Mouse (Mus musculus) heart, embryonic 13.5 days (tissue): ENCODE data around the gene Nyx. TPM values are rescaled to one million over a fixed set of nuclear protein-coding genes. Genes with fewer than 3 reads are reported as not detected.
"Not testable (repeated sequence)": the region's sequence is repeated elsewhere in the genome, so short reads cannot be mapped to it uniquely, and the experiment has no call there.

Experiments
- ATAC-seq: fragments of 200-750 bp; cut with Nextera tagmentation; 2 replicates; pipeline ENCODE4 v1.8.0; 2017; ENCODE audit warnings: moderate TSS enrichment; ENCODE audit not compliant: insufficient number of reproducible peaks, low FRiP score, low TSS enrichment; ENCODE audit errors: extremely low read depth
- H3K27ac ChIP-seq: fragments of 300-500 bp; sonication (generic); replicated peaks from 2 replicates; pipeline ENCODE4 v1.5.1; 2015; ENCODE audit warnings: moderate library complexity, mild to moderate bottlenecking, inconsistent platforms
- H3K27me3 ChIP-seq: fragments of 300-500 bp; sonication (generic); replicated peaks from 2 replicates; pipeline ENCODE4 v1.6.1; 2015; ENCODE audit warnings: mild to moderate bottlenecking, inconsistent platforms
- H3K36me3 ChIP-seq: fragments of 300-500 bp; sonication (generic); 2 replicates; pipeline ENCODE4 v1.6.1; 2015; ENCODE audit warnings: mild to moderate bottlenecking, inconsistent platforms
- H3K4me1 ChIP-seq: fragments of 300-500 bp; sonication (generic); 2 replicates; pipeline ENCODE4 v1.6.1; 2015; ENCODE audit warnings: inconsistent platforms
- H3K4me2 ChIP-seq: fragments of 300-500 bp; sonication (generic); 2 replicates; pipeline ENCODE4 v1.6.1; 2015; ENCODE audit warnings: inconsistent platforms, mild to moderate bottlenecking, moderate library complexity
- H3K4me3 ChIP-seq: fragments of 300-500 bp; sonication (generic); 2 replicates; pipeline ENCODE4 v1.5.1; 2015; ENCODE audit warnings: moderate library complexity, mild to moderate bottlenecking, inconsistent platforms
- H3K9ac ChIP-seq: fragments of 300-500 bp; sonication (generic); 2 replicates; pipeline ENCODE4 v1.6.1; 2015; ENCODE audit warnings: inconsistent platforms, mild to moderate bottlenecking, moderate library complexity
- H3K9me3 ChIP-seq: fragments of 300-500 bp; sonication (generic); 2 replicates; pipeline ENCODE4 v1.6.1; 2016; ENCODE audit warnings: inconsistent platforms
- WGBS: fragments of 180-500 bp; shearing (Covaris S2); methylation state at CpG from one replicate; pipeline ENCODE4 v1.1.7; 2015; ENCODE audit warnings: mixed read lengths; 5-methylcytosine and 5-hydroxymethylcytosine counted together
- polyA plus RNA-seq: library from polyadenylated mRNA; unstranded; fragments of >200 nt; fragmentation: Nextera tagmentation; extraction: Ambion mirVana; gene quantifications from 2 replicates; pipeline ENCODE4 v1.2.1, GENCODE M21; 2015

The Nyx gene
- 0.04 and 0.10 TPM in 2 replicates for polyA plus RNA-seq

- H3K9me3 ChIP-seq = no peaks in the 10 kb centered on the region
- no peak for ATAC-seq
- peaks cover 10% of the 10 kb centered on the region; the same call in 1 of the 2 replicates for H3K4me1 ChIP-seq
- no peaks in the 10 kb centered on the region for H3K36me3 ChIP-seq
- H3K4me3 ChIP-seq = no peak within 1 kb of the TSS
- WGBS = 84% methylated on average over 3 of the region's 3 CpGs
- no peak within 1 kb of the TSS for H3K27ac ChIP-seq
- H3K9ac ChIP-seq = no peak within 1 kb of the TSS
- no peak within 1 kb of the TSS for H3K4me2 ChIP-seq
- peaks cover 26% of the 10 kb centered on the region for H3K27me3 ChIP-seq
Observed at GRCm38 (mm10) chrX:13465810-13466209, at the start of gene Nyx. TSS of gene Nyx (plus strand) at chrX:13466110.

GRCm38 (mm10) chrX:13422047-13422446, 43.9 kb upstream of the Nyx start:
- Histone ChIP-seq H3K4me2 (no peak overlapping the region), H3K36me3 (no peaks in the 10 kb centered on the region), H3K9ac (no peak overlapping the region), H3K4me3 (no peak overlapping the region), H3K9me3 (no peaks in the 10 kb centered on the region), H3K27ac (no peak overlapping the region), H3K4me1 (no peaks in the 10 kb centered on the region), H3K27me3 (peaks cover 39% of the 10 kb centered on the region)
- 42% methylated on average over 4 of the region's 4 CpGs for WGBS
- no peak for ATAC-seq

GRCm38 (mm10) chrX:13431421-13431820, 34.5 kb upstream of the Nyx start:
- no peak overlapping the region for H3K9ac ChIP-seq
- H3K4me2 ChIP-seq = no peak overlapping the region
- H3K4me3 ChIP-seq = no peak overlapping the region
- ATAC-seq = no peak
- peaks cover 32% of the 10 kb centered on the region for H3K27me3 ChIP-seq
- H3K36me3 ChIP-seq = no peaks in the 10 kb centered on the region
- 44% methylated on average over 6 of the region's 6 CpGs for WGBS
- no peak overlapping the region for H3K27ac ChIP-seq
- H3K4me1 ChIP-seq = no peaks in the 10 kb centered on the region
- H3K9me3 ChIP-seq = no peaks in the 10 kb centered on the region

GRCm38 (mm10) chrX:13436042-13436441, 29.9 kb upstream of the Nyx start:
- H3K27ac ChIP-seq, H3K9ac ChIP-seq, H3K4me2 ChIP-seq, H3K9me3 ChIP-seq, H3K4me3 ChIP-seq, ATAC-seq, H3K36me3 ChIP-seq, H3K4me1 ChIP-seq: not testable (repeated sequence)
- H3K27me3 ChIP-seq = peaks cover 44% of the 10 kb centered on the region
- WGBS = 76% methylated on average over 2 of the region's 2 CpGs

GRCm38 (mm10) chrX:13456544-13456943, 9.4 kb upstream of the Nyx start:
- not testable (repeated sequence) for ATAC-seq

GRCm38 (mm10) chrX:13458766-13459165, 7.1 kb upstream of the Nyx start:
- no peak overlapping the region for H3K27ac ChIP-seq
- 68% methylated on average over 1 of the region's 1 CpGs for WGBS
- H3K4me3 ChIP-seq = no peak overlapping the region
- no peak overlapping the region for H3K4me2 ChIP-seq
- no peaks in the 10 kb centered on the region for H3K36me3 ChIP-seq
- peaks cover 5% of the 10 kb centered on the region; the same call in 1 of the 2 replicates for H3K4me1 ChIP-seq
- ATAC-seq = no peak
- H3K27me3 ChIP-seq = peaks cover 29% of the 10 kb centered on the region
- H3K9me3 ChIP-seq = no peaks in the 10 kb centered on the region
- no peak overlapping the region for H3K9ac ChIP-seq

More at GRCm38 (mm10) chrX:13456544-13456943, 9.4 kb upstream of the Nyx start:
- H3K4me3 ChIP-seq, H3K4me2 ChIP-seq, H3K9ac ChIP-seq, H3K4me1 ChIP-seq, H3K36me3 ChIP-seq, H3K9me3 ChIP-seq, H3K27ac ChIP-seq: not testable (repeated sequence)
- H3K27me3 ChIP-seq = peaks cover 43% of the 10 kb centered on the region
- 69% methylated on average over 9 of the region's 9 CpGs for WGBS

- Histone ChIP-seq H3K4me2 (peak overlapping the region; percentile 64), H3K27ac (peak overlapping the region; percentile 86), H3K9ac (peak overlapping the region; percentile 76), H3K9me3 (no peaks in the 10 kb centered on the region), H3K4me1 (peaks cover 5% of the 10 kb centered on the region; the same call in 1 of the 2 replicates), H3K36me3 (no peaks in the 10 kb centered on the region), H3K27me3 (peaks cover 25% of the 10 kb centered on the region; the same call in 1 of the 2 replicates), H3K4me3 (peak overlapping the region; percentile 47)
- 10% methylated on average over 46 of the region's 46 CpGs for WGBS
- peak; percentile 92 for ATAC-seq
Observed at GRCm38 (mm10) chrX:13461266-13462261, 4.3 kb upstream of the Nyx start.

- Histone ChIP-seq H3K9ac (no peak overlapping the region), H3K36me3 (no peaks in the 10 kb centered on the region), H3K27ac (no peak overlapping the region), H3K27me3 (peaks cover 25% of the 10 kb centered on the region; the same call in 1 of the 2 replicates), H3K4me3 (no peak overlapping the region), H3K4me2 (no peak overlapping the region), H3K9me3 (no peaks in the 10 kb centered on the region), H3K4me1 (peaks cover 5% of the 10 kb centered on the region; the same call in 1 of the 2 replicates)
- ATAC-seq = no peak
- 59% methylated on average over 2 of the region's 2 CpGs for WGBS
Observed at GRCm38 (mm10) chrX:13462982-13463517, 2.9 kb upstream of the Nyx start.

- Histone ChIP-seq H3K36me3 (no peaks in the 10 kb centered on the region), H3K4me3 (no peak overlapping the region), H3K4me2 (no peak overlapping the region), H3K4me1 (0 out of 2 replicates have a peak, but pooled peaks cover 5% of the 10 kb centered on the region), H3K9ac (no peak overlapping the region), H3K27ac (no peak overlapping the region), H3K9me3 (no peaks in the 10 kb centered on the region), H3K27me3 (peaks cover 26% of the 10 kb centered on the region)
- ATAC-seq = no peak
- 70% methylated on average over 2 of the region's 2 CpGs for WGBS
Observed at GRCm38 (mm10) chrX:13466681-13467080, 771 bp downstream of the Nyx start.

- WGBS = 71% methylated on average over 6 of the region's 6 CpGs
- no peak for ATAC-seq
- Histone ChIP-seq H3K9me3 (no peaks in the 10 kb centered on the region), H3K4me3 (no peak overlapping the region), H3K9ac (no peak overlapping the region), H3K27ac (no peak overlapping the region), H3K4me2 (no peak overlapping the region), H3K4me1 (0 out of 2 replicates have a peak, but pooled peaks cover 5% of the 10 kb centered on the region), H3K36me3 (no peaks in the 10 kb centered on the region), H3K27me3 (peaks cover 25% of the 10 kb centered on the region)
Observed at GRCm38 (mm10) chrX:13467121-13467571, 1.2 kb downstream of the Nyx start.
